Mouse (Mus musculus) lung, adult 10 weeks (tissue): ENCODE results near the gene Zfr. TPM values are rescaled to one million over a fixed set of nuclear protein-coding genes. Genes with fewer than 3 reads are reported as not detected.

Source experiments
- polyA plus RNA-seq: library from polyadenylated mRNA; stranded (reverse); fragments of 350-450 nt; fragmentation: Illumina TruSeq; extraction: RNeasy Lipid Tissue Mini Kit (QIAGEN cat#74804); gene quantifications from one replicate; pipeline ENCODE4 v1.2.3, GENCODE M21; 2014; ENCODE audit warnings: low read depth, low replicate concordance; ENCODE audit not compliant: insufficient read depth

The Zfr gene
- 31.7 TPM for polyA plus RNA-seq

GRCm38 (mm10) chr15:12117242-12118092 lies at the start of gene Zfr:
Gene Zfr, plus strand, starts transcription at chr15:12117831.

GRCm38 (mm10) chr15:12204319-12205159 lies 86.9 kb downstream of the Zfr start, which contains the start of gene Mtmr12:
Gene Mtmr12, plus strand, starts transcription at chr15:12205028.

Other genes with a start within 250 kb of the Zfr start
- gene Npr3, start 210.5 kb upstream of the Zfr start, polyA plus RNA-seq = 35.5 TPM
- 279 TPM for gene Sub1, start 120.8 kb upstream of the Zfr start, polyA plus RNA-seq
- gene Mtmr12, start 87.2 kb downstream of the Zfr start, polyA plus RNA-seq = 9.8 TPM
- gene Golph3, start 203.6 kb downstream of the Zfr start, polyA plus RNA-seq = 55.9 TPM
- gene 1810049J17Rik, start 204.1 kb downstream of the Zfr start, polyA plus RNA-seq = not detected